Mouse (Mus musculus) hindbrain, embryonic 10.5 days (tissue): Measurements from ENCODE around the gene Sptlc2. TPM values are rescaled to one million over a fixed set of nuclear protein-coding genes. Genes with fewer than 3 reads are reported as not detected.

ENCODE experiments used
- DNase-seq: peaks from one replicate; pipeline ENCODE4 v3.0.0-alpha.2; 2017; ENCODE audit warnings: low spot score
- H3K27ac ChIP-seq: fragments of 300-500 bp; sonication (generic); 2 replicates; pipeline ENCODE4 v1.5.1; 2016; ENCODE audit warnings: mild to moderate bottlenecking, moderate library complexity
- H3K27me3 ChIP-seq: fragments of 300-500 bp; sonication (generic); 2 replicates; pipeline ENCODE4 v1.6.1; 2016; ENCODE audit warnings: mild to moderate bottlenecking; ENCODE audit not compliant: poor library complexity, insufficient read depth, severe bottlenecking
- H3K36me3 ChIP-seq: fragments of 300-500 bp; sonication (generic); 2 replicates; pipeline ENCODE4 v1.6.1; 2016; ENCODE audit warnings: mild to moderate bottlenecking, moderate library complexity
- H3K4me1 ChIP-seq: fragments of 300-500 bp; sonication (generic); replicated peaks from 2 replicates; pipeline ENCODE4 v1.6.1; 2016; ENCODE audit warnings: mild to moderate bottlenecking
- H3K4me3 ChIP-seq: fragments of 300-500 bp; sonication (generic); 2 replicates; pipeline ENCODE4 v1.5.1; 2016; ENCODE audit warnings: mild to moderate bottlenecking, moderate library complexity
- H3K9me3 ChIP-seq: fragments of 300-500 bp; sonication (generic); 2 replicates; pipeline ENCODE4 v1.6.1; 2016; ENCODE audit warnings: mild to moderate bottlenecking, moderate library complexity
- WGBS: fragments of 180-500 bp; shearing (Covaris S2); methylation state at CpG from one replicate; pipeline ENCODE4 v1.1.7; 2016; 5-methylcytosine and 5-hydroxymethylcytosine counted together
- polyA plus RNA-seq: library from polyadenylated mRNA; unstranded; fragments of >200 nt; fragmentation: Nextera tagmentation; extraction: Ambion mirVana; gene quantifications from 2 replicates; pipeline ENCODE4 v1.2.1, GENCODE M21; 2016

Sptlc2 gene
- polyA plus RNA-seq, 1 experiment from 2014 or later: 55.8 TPM

- 1% methylated on average over 65 of the region's 65 CpGs for WGBS
- H3K4me1 ChIP-seq: peaks cover 21% of the 10 kb centered on the region
- peak overlapping the region; percentile 86 for H3K27ac ChIP-seq
- no peaks in the 10 kb centered on the region for H3K9me3 ChIP-seq
- peak overlapping the region; percentile 71 for H3K4me3 ChIP-seq
- DNase-seq: peak; percentile 20
- H3K36me3 ChIP-seq: no peaks in the 10 kb centered on the region
- H3K27me3 ChIP-seq: no peaks in the 10 kb centered on the region
Observed at GRCm38 (mm10) chr12:87387171-87388121, 709 bp downstream of the Sptlc2 start.

GRCm38 (mm10) chr12:87385051-87385450 lies 3.1 kb downstream of the Sptlc2 start:
- Histone ChIP-seq H3K27me3 (no peaks in the 10 kb centered on the region), H3K36me3 (no peaks in the 10 kb centered on the region), H3K9me3 (no peaks in the 10 kb centered on the region), H3K27ac (no peak overlapping the region), H3K4me1 (peaks cover 21% of the 10 kb centered on the region), H3K4me3 (no peak overlapping the region)
- 88% methylated on average over 3 of the region's 3 CpGs for WGBS
- no peak for DNase-seq

- Histone ChIP-seq H3K27me3 (no peaks in the 10 kb centered on the region), H3K9me3 (no peaks in the 10 kb centered on the region), H3K4me3 (no peak overlapping the region), H3K4me1 (peaks cover 8% of the 10 kb centered on the region), H3K36me3 (no peaks in the 10 kb centered on the region), H3K27ac (no peak overlapping the region)
- DNase-seq: no peak
- 84% methylated on average over 2 of the region's 2 CpGs for WGBS
Observed at GRCm38 (mm10) chr12:87381380-87381682, 6.8 kb downstream of the Sptlc2 start.

GRCm38 (mm10) chr12:87380586-87381379 lies 7.4 kb downstream of the Sptlc2 start:
- DNase-seq: no peak
- Histone ChIP-seq H3K27me3 (no peaks in the 10 kb centered on the region), H3K9me3 (no peaks in the 10 kb centered on the region), H3K36me3 (no peaks in the 10 kb centered on the region), H3K27ac (no peak overlapping the region), H3K4me3 (no peak overlapping the region), H3K4me1 (peaks cover 4% of the 10 kb centered on the region; the same call in 1 of the 2 replicates)
- WGBS: 93% methylated on average over 10 of the region's 10 CpGs

GRCm38 (mm10) chr12:87379496-87379895 lies 8.7 kb downstream of the Sptlc2 start:
- DNase-seq: no peak
- Histone ChIP-seq H3K4me1 (peaks cover 4% of the 10 kb centered on the region; the same call in 1 of the 2 replicates), H3K36me3 (no peaks in the 10 kb centered on the region), H3K27ac (no peak overlapping the region), H3K27me3 (no peaks in the 10 kb centered on the region), H3K4me3 (no peak overlapping the region), H3K9me3 (no peaks in the 10 kb centered on the region)
- WGBS: 82% methylated on average over 2 of the region's 2 CpGs

- peaks cover 4% of the 10 kb centered on the region; the same call in 1 of the 2 replicates for H3K4me1 ChIP-seq
- no peak overlapping the region for H3K27ac ChIP-seq
- H3K36me3 ChIP-seq: no peaks in the 10 kb centered on the region
- H3K27me3 ChIP-seq: no peaks in the 10 kb centered on the region
- WGBS: 93% methylated on average over 6 of the region's 6 CpGs
- no peak for DNase-seq
- H3K9me3 ChIP-seq: no peaks in the 10 kb centered on the region
- H3K4me3 ChIP-seq: no peak overlapping the region
Observed at GRCm38 (mm10) chr12:87374159-87374558, 14.0 kb downstream of the Sptlc2 start.

GRCm38 (mm10) chr12:87369319-87369718 lies 18.8 kb downstream of the Sptlc2 start:
- DNase-seq: no peak
- H3K4me3 ChIP-seq: no peak overlapping the region
- H3K9me3 ChIP-seq: no peaks in the 10 kb centered on the region
- H3K27me3 ChIP-seq: no peaks in the 10 kb centered on the region
- WGBS: 82% methylated on average over 2 of the region's 2 CpGs
- no peaks in the 10 kb centered on the region for H3K4me1 ChIP-seq
- H3K36me3 ChIP-seq: peaks cover 29% of the 10 kb centered on the region
- no peak overlapping the region for H3K27ac ChIP-seq

GRCm38 (mm10) chr12:87368092-87368491 lies 20.1 kb downstream of the Sptlc2 start:
- no peaks in the 10 kb centered on the region for H3K9me3 ChIP-seq
- H3K27ac ChIP-seq: no peak overlapping the region
- no peaks in the 10 kb centered on the region for H3K4me1 ChIP-seq
- H3K36me3 ChIP-seq: peaks cover 29% of the 10 kb centered on the region
- no peaks in the 10 kb centered on the region for H3K27me3 ChIP-seq
- H3K4me3 ChIP-seq: no peak overlapping the region
- no peak for DNase-seq

GRCm38 (mm10) chr12:87365676-87366075 lies 22.5 kb downstream of the Sptlc2 start:
- Histone ChIP-seq H3K4me1 (no peaks in the 10 kb centered on the region), H3K27me3 (no peaks in the 10 kb centered on the region), H3K9me3 (no peaks in the 10 kb centered on the region), H3K27ac (no peak overlapping the region), H3K36me3 (peaks cover 29% of the 10 kb centered on the region), H3K4me3 (no peak overlapping the region)
- 88% methylated on average over 9 of the region's 9 CpGs for WGBS
- no peak for DNase-seq

- no peaks in the 10 kb centered on the region for H3K4me1 ChIP-seq
- no peak overlapping the region for H3K4me3 ChIP-seq
- no peak for DNase-seq
- H3K27ac ChIP-seq: no peak overlapping the region
- peaks cover 14% of the 10 kb centered on the region for H3K36me3 ChIP-seq
- H3K27me3 ChIP-seq: no peaks in the 10 kb centered on the region
- WGBS: 89% methylated on average over 3 of the region's 3 CpGs
- H3K9me3 ChIP-seq: no peaks in the 10 kb centered on the region
Observed at GRCm38 (mm10) chr12:87362111-87362510, 26.0 kb downstream of the Sptlc2 start.

- no peak overlapping the region for H3K4me3 ChIP-seq
- no peaks in the 10 kb centered on the region for H3K4me1 ChIP-seq
- H3K36me3 ChIP-seq: peaks cover 22% of the 10 kb centered on the region
- 81% methylated on average over 2 of the region's 2 CpGs for WGBS
- no peaks in the 10 kb centered on the region for H3K27me3 ChIP-seq
- H3K9me3 ChIP-seq: no peaks in the 10 kb centered on the region
- H3K27ac ChIP-seq: no peak overlapping the region
- DNase-seq: no peak
Observed at GRCm38 (mm10) chr12:87348029-87348428, 40.1 kb downstream of the Sptlc2 start.

GRCm38 (mm10) chr12:87347511-87347910 lies 40.6 kb downstream of the Sptlc2 start:
- Histone ChIP-seq H3K9me3 (no peaks in the 10 kb centered on the region), H3K4me3 (no peak overlapping the region), H3K27me3 (no peaks in the 10 kb centered on the region), H3K27ac (no peak overlapping the region), H3K4me1 (no peaks in the 10 kb centered on the region), H3K36me3 (peaks cover 22% of the 10 kb centered on the region)
- DNase-seq: no peak
- WGBS: 95% methylated on average over 2 of the region's 2 CpGs

- Histone ChIP-seq H3K27me3 (no peaks in the 10 kb centered on the region), H3K9me3 (no peaks in the 10 kb centered on the region), H3K4me3 (no peak overlapping the region), H3K36me3 (peaks cover 44% of the 10 kb centered on the region), H3K27ac (no peak overlapping the region), H3K4me1 (no peaks in the 10 kb centered on the region)
- DNase-seq: no peak
Observed at GRCm38 (mm10) chr12:87343084-87343605, 45.0 kb downstream of the Sptlc2 start.
